Mouse (Mus musculus) subcutaneous adipose tissue, adult 2 months (tissue): ENCODE results near the gene Gng13. TPM values are rescaled to one million over a fixed set of nuclear protein-coding genes. Genes with fewer than 3 reads are reported as not detected.

Experiments used
- polyA plus RNA-seq: library from polyadenylated mRNA; depleted of rRNA; stranded (reverse); fragments of >200 nt; gene quantifications from 2 replicates; pipeline ENCODE4 v1.2.3, GENCODE M21; 2012; ENCODE audit warnings: low replicate concordance; rRNA removed

Gng13 gene
- not detected in 2 replicates for polyA plus RNA-seq

DNA sequence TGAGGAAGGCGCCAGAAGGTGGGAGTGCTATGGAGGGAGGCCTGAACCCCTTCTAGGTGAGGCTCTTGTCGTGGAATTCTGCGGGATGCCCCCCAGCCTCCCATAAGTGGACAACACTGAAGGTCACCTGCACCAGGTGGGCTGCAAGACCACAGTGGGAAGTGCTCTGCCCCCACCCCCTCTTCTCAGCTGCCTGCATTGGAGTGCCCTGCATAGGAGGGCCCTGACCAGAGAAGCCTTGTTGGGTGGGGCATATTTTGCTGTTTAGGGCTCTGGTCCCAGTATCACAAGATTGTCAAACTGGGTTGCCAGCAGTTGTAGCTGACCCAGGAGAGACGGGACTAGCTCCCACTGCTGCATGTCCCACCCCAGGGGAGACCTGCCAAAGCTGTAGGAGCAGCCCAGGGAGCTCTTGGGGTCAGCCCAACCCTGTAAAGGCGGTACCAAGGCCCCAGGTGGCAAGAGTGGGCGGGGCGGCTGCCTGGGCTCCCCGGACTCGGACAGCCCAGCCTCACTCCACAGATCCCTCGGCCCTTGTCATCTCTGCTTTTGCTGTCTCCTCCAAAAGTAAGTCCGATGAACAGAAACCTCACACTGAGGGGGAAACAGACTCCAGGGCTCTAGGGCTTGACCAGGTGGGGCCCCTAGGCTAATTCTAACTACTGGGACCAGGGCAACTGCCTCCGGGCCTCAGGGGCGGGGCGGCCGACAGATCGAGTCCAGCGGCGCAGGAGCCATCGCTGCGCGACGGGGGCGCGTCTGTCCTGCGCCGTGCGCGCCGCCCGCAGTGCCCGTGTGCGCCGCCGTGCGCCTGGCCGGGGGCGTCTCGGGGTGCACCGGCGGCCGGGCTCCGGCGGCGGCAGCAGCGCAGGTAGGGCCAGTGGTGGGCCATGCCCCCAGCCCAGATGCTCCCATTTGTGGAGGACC lies at the start of gene Gng13:
Gng13 (plus strand) TSS at position 461 of the 927 bp plus-strand sequence.

DNA sequence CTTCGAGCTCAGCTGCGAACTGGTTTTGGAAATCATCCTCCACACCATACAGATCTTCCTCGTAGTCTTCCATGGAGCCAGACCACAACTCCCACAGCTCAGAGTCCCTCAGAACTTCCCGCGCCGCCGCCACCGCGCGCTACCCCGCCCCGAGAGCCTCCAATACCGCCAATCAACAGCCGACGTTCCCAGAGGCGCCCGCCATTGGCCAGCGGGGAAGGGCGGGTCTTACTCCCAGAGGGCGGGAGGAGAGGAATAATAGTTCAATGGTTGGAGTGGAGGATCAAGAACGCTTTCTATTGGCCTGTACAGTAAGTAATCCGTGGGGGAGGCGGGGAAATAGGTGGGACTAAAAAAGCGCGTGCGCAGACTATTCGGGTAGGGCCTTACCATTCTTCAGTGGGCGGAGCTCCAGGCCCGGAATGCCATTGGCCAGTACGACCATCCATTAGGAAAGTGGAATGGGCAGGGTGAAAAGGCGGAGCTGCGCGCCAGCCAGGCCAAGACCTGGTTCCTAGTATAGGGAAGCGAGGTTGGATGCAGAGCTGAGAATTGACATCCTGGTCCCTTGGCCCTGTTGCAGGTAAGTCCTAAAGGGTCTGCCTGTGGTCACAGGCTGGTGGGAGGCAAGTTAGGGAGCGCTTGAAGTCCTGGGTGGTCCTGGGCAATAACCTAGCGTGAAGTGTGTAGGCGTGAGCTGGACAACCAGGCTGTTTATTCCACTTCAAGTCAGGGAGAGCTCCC lies 10.5 kb downstream of the Gng13 start, which contains the start of the genes Chtf18 and Rpusd1:
Chtf18 (minus strand) TSS at position 155 of the 744 bp plus-strand sequence.
Rpusd1 (plus strand) TSS at position 406 of the 744 bp plus-strand sequence.

GRCm38 (mm10) chr17:25735745-25736144 lies 18.8 kb downstream of the Gng13 start, which contains the start of gene Mslnl:
Mslnl (plus strand) TSS chr17:25736042.

GRCm38 (mm10) chr17:25754241-25754640 lies 37.3 kb downstream of the Gng13 start, which contains the start of gene Msln:
Msln (minus strand) TSS chr17:25754378.

Other genes with a start within 250 kb of the Gng13 start
- not detected in 2 replicates for gene Sstr5, start 219.9 kb upstream of the Gng13 start, polyA plus RNA-seq
- 0.64 and 1.4 TPM in 2 replicates for gene Sox8, start 146.5 kb upstream of the Gng13 start, polyA plus RNA-seq
- 29.3 and 35.8 TPM in 2 replicates for gene Lmf1, start 138.1 kb upstream of the Gng13 start, polyA plus RNA-seq
- gene Chtf18, start 10.2 kb downstream of the Gng13 start, polyA plus RNA-seq: 3.0 and 8.4 TPM in 2 replicates
- gene Rpusd1, start 10.5 kb downstream of the Gng13 start, polyA plus RNA-seq: 33.3 and 43.5 TPM in 2 replicates
- 0.26 and 0.95 TPM in 2 replicates for gene Mslnl, start 18.9 kb downstream of the Gng13 start, polyA plus RNA-seq
- gene Msln, start 37.2 kb downstream of the Gng13 start, polyA plus RNA-seq: 18.0 and 39.1 TPM in 2 replicates
- gene Narfl, start 56.6 kb downstream of the Gng13 start, polyA plus RNA-seq: 30.7 and 33.1 TPM in 2 replicates
- gene Haghl, start 68.5 kb downstream of the Gng13 start, polyA plus RNA-seq: 33.7 and 63.5 TPM in 2 replicates
- gene Ccdc78, start 69.4 kb downstream of the Gng13 start, polyA plus RNA-seq: 0.13 TPM in 1 of 2 replicates, not detected in the other
- gene Fam173a, start 75.7 kb downstream of the Gng13 start, polyA plus RNA-seq: 100 and 103 TPM in 2 replicates
- gene AC134908.4, start 78.5 kb downstream of the Gng13 start, polyA plus RNA-seq: not detected in 2 replicates
- 31.8 and 52.1 TPM in 2 replicates for gene Metrn, start 80.0 kb downstream of the Gng13 start, polyA plus RNA-seq
- gene Fbxl16, start 91.9 kb downstream of the Gng13 start, polyA plus RNA-seq: 1.3 and 10.1 TPM in 2 replicates
- gene Wdr24, start 106.5 kb downstream of the Gng13 start, polyA plus RNA-seq: 29.1 and 47.7 TPM in 2 replicates
- gene Jmjd8, start 111.7 kb downstream of the Gng13 start, polyA plus RNA-seq: 107 and 138 TPM in 2 replicates
- 147 and 198 TPM in 2 replicates for gene Stub1, start 116.2 kb downstream of the Gng13 start, polyA plus RNA-seq
- gene Rhbdl1, start 120.1 kb downstream of the Gng13 start, polyA plus RNA-seq: 63.1 and 173 TPM in 2 replicates
- 51.2 and 72.8 TPM in 2 replicates for gene Gm20683, start 124.6 kb downstream of the Gng13 start, polyA plus RNA-seq
- gene Rhot2, start 127.7 kb downstream of the Gng13 start, polyA plus RNA-seq: 48.9 and 77.3 TPM in 2 replicates
- gene Wdr90, start 144.3 kb downstream of the Gng13 start, polyA plus RNA-seq: 16.4 and 55.2 TPM in 2 replicates
- 84.2 and 113 TPM in 2 replicates for gene Mcrip2, start 151.6 kb downstream of the Gng13 start, polyA plus RNA-seq
- 47.8 and 80.7 TPM in 2 replicates for gene Mettl26, start 157.9 kb downstream of the Gng13 start, polyA plus RNA-seq
- 0.54 and 1.1 TPM in 2 replicates for gene Wfikkn1, start 163.7 kb downstream of the Gng13 start, polyA plus RNA-seq
- 35.2 and 54.0 TPM in 2 replicates for gene Rab40c, start 202.6 kb downstream of the Gng13 start, polyA plus RNA-seq
- 166 and 173 TPM in 2 replicates for gene Pigq, start 227.8 kb downstream of the Gng13 start, polyA plus RNA-seq
- 1.0 TPM in 1 of 2 replicates, not detected in the other for gene Nhlrc4, start 227.8 kb downstream of the Gng13 start, polyA plus RNA-seq
- gene A930017K11Rik, start 235.4 kb downstream of the Gng13 start, polyA plus RNA-seq: 0.12 TPM in 1 of 2 replicates, not detected in the other